Mouse (Mus musculus): Measurements from ENCODE around the gene Vasp.

Vasp gene

GRCm38 (mm10) chr7:19268993-19269681 lies 2.5 kb downstream of the Vasp start:
- Histone ChIP-seq H3K27me3 (ENCODE audit: control insufficient read depth, insufficient read depth, low read length, poor library complexity, severe bottlenecking) (no peaks in the 10 kb centered on the region), H3K36me3 (ENCODE audit: control insufficient read depth, insufficient read depth, low read length, poor library complexity, severe bottlenecking) (peaks cover 8% of the 10 kb centered on the region; the same call in 1 of the 2 replicates)
- peak; percentile 67 for DNase-seq (ENCODE audit: low read depth, low spot score)

- DNase-seq (ENCODE audit: low read depth, low spot score), result no peak
- Histone ChIP-seq H3K27me3 (ENCODE audit: control insufficient read depth, insufficient read depth, low read length, poor library complexity, severe bottlenecking) (no peaks in the 10 kb centered on the region), H3K36me3 (ENCODE audit: control insufficient read depth, insufficient read depth, low read length, poor library complexity, severe bottlenecking) (peaks cover 11% of the 10 kb centered on the region)
These were observed 4.6 kb downstream of the Vasp start for GRCm38 (mm10) chr7:19267051-19267450.

- peaks cover 13% of the 10 kb centered on the region for H3K36me3 ChIP-seq (ENCODE audit: control insufficient read depth, insufficient read depth, low read length, poor library complexity, severe bottlenecking)
- peak; percentile 90 for DNase-seq (ENCODE audit: low read depth, low spot score)
These were observed 5.4 kb downstream of the Vasp start for GRCm38 (mm10) chr7:19265928-19266822.

GRCm38 (mm10) chr7:19265147-19265546 lies 6.5 kb downstream of the Vasp start:
- H3K36me3 ChIP-seq (ENCODE audit: control insufficient read depth, insufficient read depth, low read length, poor library complexity, severe bottlenecking), result peaks cover 20% of the 10 kb centered on the region
- no peak for DNase-seq (ENCODE audit: low read depth, low spot score)
- no peaks in the 10 kb centered on the region for H3K27me3 ChIP-seq (ENCODE audit: control insufficient read depth, insufficient read depth, low read length, poor library complexity, severe bottlenecking)

More at GRCm38 (mm10) chr7:19265928-19266822, 5.4 kb downstream of the Vasp start:
- no peaks in the 10 kb centered on the region for H3K27me3 ChIP-seq (ENCODE audit: control insufficient read depth, insufficient read depth, low read length, poor library complexity, severe bottlenecking)

- Histone ChIP-seq H3K36me3 (ENCODE audit: control insufficient read depth, insufficient read depth, low read length, poor library complexity, severe bottlenecking) (peaks cover 25% of the 10 kb centered on the region), H3K27me3 (ENCODE audit: control insufficient read depth, insufficient read depth, low read length, poor library complexity, severe bottlenecking) (no peaks in the 10 kb centered on the region)
- DNase-seq (ENCODE audit: low read depth, low spot score), result no peak
These were observed 13.3 kb downstream of the Vasp start for GRCm38 (mm10) chr7:19258336-19258735.

GRCm38 (mm10) chr7:19257390-19258022 lies 14.1 kb downstream of the Vasp start:
- Histone ChIP-seq H3K36me3 (ENCODE audit: control insufficient read depth, insufficient read depth, low read length, poor library complexity, severe bottlenecking) (peaks cover 22% of the 10 kb centered on the region), H3K27me3 (ENCODE audit: control insufficient read depth, insufficient read depth, low read length, poor library complexity, severe bottlenecking) (no peaks in the 10 kb centered on the region)
- DNase-seq (ENCODE audit: low read depth, low spot score), result peak; percentile 19

GRCm38 (mm10) chr7:19256567-19256966 lies 15.1 kb downstream of the Vasp start:
- H3K27me3 ChIP-seq (ENCODE audit: control insufficient read depth, insufficient read depth, low read length, poor library complexity, severe bottlenecking), result no peaks in the 10 kb centered on the region
- peaks cover 22% of the 10 kb centered on the region for H3K36me3 ChIP-seq (ENCODE audit: control insufficient read depth, insufficient read depth, low read length, poor library complexity, severe bottlenecking)
- peak; percentile 35 for DNase-seq (ENCODE audit: low read depth, low spot score)

- no peak for DNase-seq (ENCODE audit: low read depth, low spot score)
- peaks cover 14% of the 10 kb centered on the region for H3K36me3 ChIP-seq (ENCODE audit: control insufficient read depth, insufficient read depth, low read length, poor library complexity, severe bottlenecking)
- no peaks in the 10 kb centered on the region for H3K27me3 ChIP-seq (ENCODE audit: control insufficient read depth, insufficient read depth, low read length, poor library complexity, severe bottlenecking)
These were observed 16.2 kb downstream of the Vasp start for GRCm38 (mm10) chr7:19255395-19255794.

- no peak for DNase-seq (ENCODE audit: low read depth, low spot score)
- H3K27me3 ChIP-seq (ENCODE audit: control insufficient read depth, insufficient read depth, low read length, poor library complexity, severe bottlenecking), result no peaks in the 10 kb centered on the region
- peaks cover 13% of the 10 kb centered on the region for H3K36me3 ChIP-seq (ENCODE audit: control insufficient read depth, insufficient read depth, low read length, poor library complexity, severe bottlenecking)
These were observed 18.2 kb downstream of the Vasp start for GRCm38 (mm10) chr7:19253437-19253836.

GRCm38 (mm10) chr7:19252078-19252477 lies 19.5 kb downstream of the Vasp start:
- DNase-seq (ENCODE audit: low read depth, low spot score), result no peak
- no peaks in the 10 kb centered on the region for H3K27me3 ChIP-seq (ENCODE audit: control insufficient read depth, insufficient read depth, low read length, poor library complexity, severe bottlenecking)
- peaks cover 5% of the 10 kb centered on the region for H3K36me3 ChIP-seq (ENCODE audit: control insufficient read depth, insufficient read depth, low read length, poor library complexity, severe bottlenecking)

GRCm38 (mm10) chr7:19247511-19247910 lies 24.1 kb downstream of the Vasp start:
- DNase-seq (ENCODE audit: low read depth, low spot score), result peak; percentile 31
- H3K36me3 ChIP-seq (ENCODE audit: control insufficient read depth, insufficient read depth, low read length, poor library complexity, severe bottlenecking), result no peaks in the 10 kb centered on the region; the same call in 1 of the 2 replicates
- H3K27me3 ChIP-seq (ENCODE audit: control insufficient read depth, insufficient read depth, low read length, poor library complexity, severe bottlenecking), result no peaks in the 10 kb centered on the region

- H3K36me3 ChIP-seq (ENCODE audit: control insufficient read depth, insufficient read depth, low read length, poor library complexity, severe bottlenecking), result no peaks in the 10 kb centered on the region; the same call in 1 of the 2 replicates
- H3K27me3 ChIP-seq (ENCODE audit: control insufficient read depth, insufficient read depth, low read length, poor library complexity, severe bottlenecking), result no peaks in the 10 kb centered on the region
- DNase-seq (ENCODE audit: low read depth, low spot score), result no peak
These were observed 24.8 kb downstream of the Vasp start for GRCm38 (mm10) chr7:19246855-19247254.

GRCm38 (mm10) chr7:19245083-19245482 lies 26.5 kb downstream of the Vasp start:
- DNase-seq (ENCODE audit: low read depth, low spot score), result no peak
- H3K27me3 ChIP-seq (ENCODE audit: control insufficient read depth, insufficient read depth, low read length, poor library complexity, severe bottlenecking), result no peaks in the 10 kb centered on the region
- H3K36me3 ChIP-seq (ENCODE audit: control insufficient read depth, insufficient read depth, low read length, poor library complexity, severe bottlenecking), result no peaks in the 10 kb centered on the region

GRCm38 (mm10) chr7:19243858-19244257 lies 27.8 kb downstream of the Vasp start:
- no peak for DNase-seq (ENCODE audit: low read depth, low spot score)
- Histone ChIP-seq H3K36me3 (ENCODE audit: control insufficient read depth, insufficient read depth, low read length, poor library complexity, severe bottlenecking) (no peaks in the 10 kb centered on the region), H3K27me3 (ENCODE audit: control insufficient read depth, insufficient read depth, low read length, poor library complexity, severe bottlenecking) (no peaks in the 10 kb centered on the region)

- H3K27me3 ChIP-seq (ENCODE audit: control insufficient read depth, insufficient read depth, low read length, poor library complexity, severe bottlenecking), result no peaks in the 10 kb centered on the region
- no peak for DNase-seq (ENCODE audit: low read depth, low spot score)
- no peaks in the 10 kb centered on the region for H3K36me3 ChIP-seq (ENCODE audit: control insufficient read depth, insufficient read depth, low read length, poor library complexity, severe bottlenecking)
These were observed 29.6 kb downstream of the Vasp start for GRCm38 (mm10) chr7:19242005-19242404.
